Mouse (Mus musculus) heart, adult 11 months (tissue): ENCODE measurements at regions not wholly inside any gene's neighbourhood (a gene's known extent, or its start where the extent isn't known, plus 50 kb on each side); places are given as distances from the start of the nearest gene placed in this dataset.

Experiments
- DNase-seq: peaks from one replicate; pipeline ENCODE4 v3.0.0; 2022

GRCm38 (mm10) chr2:108584799-108585198 lies 695.7 kb upstream of the Kif18a start:
- no peak for DNase-seq

DNA sequence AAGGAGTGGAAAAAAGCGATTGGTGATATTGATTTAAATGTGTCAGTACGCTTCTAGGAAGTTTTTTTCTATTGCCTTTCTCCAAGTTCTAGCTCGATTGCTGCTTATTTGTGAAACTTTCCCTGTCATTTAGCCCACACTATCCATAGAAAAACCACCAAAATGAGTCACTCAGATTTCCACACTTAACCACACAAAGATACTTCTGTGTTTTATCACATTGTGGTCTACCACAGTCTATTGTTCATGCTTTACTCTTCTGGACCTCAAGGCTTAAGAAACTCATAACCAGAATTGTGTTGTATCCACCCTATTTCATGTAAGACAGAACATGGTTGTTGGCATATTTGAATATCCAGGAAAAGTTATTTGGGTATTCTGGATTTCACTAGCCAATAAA lies 687.0 kb upstream of the Kif18a start:
- no peak for DNase-seq

GRCm38 (mm10) chr2:108600346-108600745 lies 680.2 kb upstream of the Kif18a start:
- DNase-seq = no peak

DNA sequence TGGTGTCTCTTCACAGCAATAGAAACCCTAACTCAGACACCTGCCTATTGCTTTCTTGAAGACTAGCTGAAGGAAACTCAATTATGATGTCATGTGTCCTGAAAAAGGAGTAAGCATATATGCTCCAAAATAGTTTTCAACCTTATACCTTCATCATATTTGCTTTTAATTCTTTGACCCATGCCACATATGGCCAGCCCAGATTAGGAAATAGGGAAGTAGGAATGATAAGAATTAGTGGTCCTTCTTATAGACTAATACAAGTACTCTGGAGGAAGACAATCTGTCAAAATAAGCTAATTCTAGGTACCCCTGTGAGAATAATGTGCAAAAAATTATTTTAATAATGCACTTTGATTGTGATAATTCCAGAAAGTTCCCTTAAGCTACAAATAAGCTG lies 661.0 kb upstream of the Kif18a start:
- DNase-seq = no peak

GRCm38 (mm10) chr2:108622367-108623162 lies 658.0 kb upstream of the Kif18a start:
- no peak for DNase-seq

DNA sequence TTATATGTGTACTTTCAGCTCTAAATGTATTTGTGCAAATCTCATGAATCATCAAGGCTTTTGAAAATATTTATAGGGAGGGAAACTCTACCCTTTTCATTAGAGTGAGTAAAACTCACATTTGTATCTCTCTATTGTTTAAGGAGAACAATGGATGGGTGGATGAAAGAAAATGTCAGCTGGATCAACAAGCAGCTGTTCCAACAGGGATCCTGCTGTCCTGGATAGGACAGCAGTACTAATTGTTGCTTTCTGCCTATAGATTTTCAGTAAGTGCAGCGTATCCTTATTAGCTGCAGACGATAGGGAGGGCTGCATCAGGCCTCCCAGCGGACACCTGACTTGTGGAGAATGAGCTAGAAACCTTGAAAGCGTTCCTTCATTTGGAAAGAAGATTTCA lies 644.9 kb upstream of the Kif18a start:
- no peak for DNase-seq

- DNase-seq = no peak
Measured at GRCm38 (mm10) chr2:108660697-108661388, 619.7 kb upstream of the Kif18a start.

- DNase-seq = no peak
Measured at GRCm38 (mm10) chr2:108677777-108678380, 602.7 kb upstream of the Kif18a start.

GRCm38 (mm10) chr2:108681574-108681973 lies 599.0 kb upstream of the Kif18a start:
- no peak for DNase-seq

- no peak for DNase-seq
Measured at GRCm38 (mm10) chr2:108686019-108686743, 594.4 kb upstream of the Kif18a start.

- DNase-seq = no peak
Measured at GRCm38 (mm10) chr2:108690091-108690490, 590.4 kb upstream of the Kif18a start.

- DNase-seq = no peak
Measured at GRCm38 (mm10) chr2:108691156-108692007, 589.2 kb upstream of the Kif18a start.

GRCm38 (mm10) chr2:108701308-108701707 lies 579.2 kb upstream of the Kif18a start:
- DNase-seq = no peak

GRCm38 (mm10) chr2:108707856-108708855 lies 572.4 kb upstream of the Kif18a start:
- DNase-seq = no peak

- no peak for DNase-seq
Measured at GRCm38 (mm10) chr2:108742079-108742478, 538.5 kb upstream of the Kif18a start.

DNA sequence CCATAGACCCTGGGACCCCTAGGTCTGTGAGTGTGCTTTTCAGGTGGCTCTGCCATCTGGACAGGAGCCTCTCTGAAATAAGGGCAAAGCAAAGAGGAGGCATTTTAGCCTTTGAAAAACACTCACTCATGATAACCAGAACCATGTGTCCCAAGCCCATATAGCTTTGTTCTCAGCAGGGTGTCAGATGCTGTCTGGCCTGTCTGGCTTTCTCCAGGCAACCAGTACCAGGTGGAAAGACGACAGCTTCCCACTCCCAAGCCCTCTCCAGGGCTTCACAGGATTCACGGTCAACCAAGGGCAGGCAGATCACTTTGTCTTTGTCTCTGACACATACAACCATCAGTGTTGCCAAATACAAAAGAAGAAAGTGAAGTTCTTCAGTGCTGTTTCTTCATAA lies 537.0 kb upstream of the Kif18a start:
- peak; percentile 59 for DNase-seq

DNA sequence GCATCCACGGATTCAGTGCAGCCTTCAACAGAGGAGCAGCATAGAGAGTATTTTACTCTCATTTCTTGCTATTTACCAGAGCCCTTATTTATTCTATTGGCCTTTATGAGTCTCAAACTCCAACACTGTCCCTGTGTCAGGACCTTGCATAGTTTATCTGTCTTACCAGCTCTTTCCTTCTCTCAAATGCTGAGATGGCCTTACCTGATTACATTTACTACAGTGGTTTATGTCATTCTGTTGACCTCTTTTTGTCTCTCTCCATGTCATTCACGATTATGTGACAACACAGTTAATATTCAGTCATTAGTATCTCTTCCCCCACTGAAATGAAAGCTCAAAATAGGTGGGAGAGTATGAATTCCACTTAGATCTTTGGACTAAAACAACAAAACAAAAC lies 535.7 kb upstream of the Kif18a start:
- DNase-seq = no peak

GRCm38 (mm10) chr2:108753494-108754225 lies 526.9 kb upstream of the Kif18a start:
- no peak for DNase-seq

GRCm38 (mm10) chr2:108755821-108756220 lies 524.7 kb upstream of the Kif18a start:
- no peak for DNase-seq

DNA sequence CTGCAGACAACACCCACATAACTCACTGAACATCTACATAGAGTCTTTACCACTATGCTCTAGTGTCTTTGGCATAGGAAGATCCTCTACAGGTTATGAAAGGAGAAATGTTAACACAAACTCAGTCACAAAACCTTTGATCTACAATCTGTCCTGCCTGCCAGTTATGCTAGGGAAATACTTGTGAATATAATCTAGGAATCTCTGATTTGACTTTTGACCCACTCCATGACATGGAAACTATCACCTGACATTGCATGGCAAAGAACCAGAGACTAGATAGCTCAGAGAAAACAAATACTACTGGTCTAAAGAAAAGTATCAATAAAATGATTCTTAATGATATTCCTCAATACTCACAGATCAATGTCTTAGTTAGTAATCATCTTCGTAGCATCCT lies 524.3 kb upstream of the Kif18a start:
- no peak for DNase-seq
